Mouse (Mus musculus) erythroid progenitor cell, adult 5-6 weeks (primary cell): ENCODE measurements around the gene Rps6kb1. TPM values are rescaled to one million over a fixed set of nuclear protein-coding genes. Genes with fewer than 3 reads are reported as not detected.
"Not testable (repeated sequence)": the region's sequence is repeated elsewhere in the genome, so short reads cannot be mapped to it uniquely, and the experiment has no call there.

Source experiments
- ATAC-seq: replicated peaks from 2 replicates; pipeline ENCODE4 v1.8.0; 2016; ENCODE audit warnings: moderate number of reproducible peaks, mild to moderate bottlenecking, moderate TSS enrichment, inconsistent platforms; ENCODE audit not compliant: poor library complexity, low FRiP score, severe bottlenecking
- total RNA-seq, 2 experiments: library from RNA; stranded (forward) in 1 of 2; stranded (reverse) in 1 of 2; fragments of 150-400 nt in 1 of 2; fragments of 186-747, 209-891 nt in 1 of 2; gene quantifications; 2 replicates each; pipeline versions ENCODE4 v1.2.3 to v1.2.4; 2015 to 2017; ENCODE audit warnings: low replicate concordance in 2 of 2

Rps6kb1 gene
- total RNA-seq, 2 experiments from 2014 or later = 34.4 to 73.8 TPM

DNA sequence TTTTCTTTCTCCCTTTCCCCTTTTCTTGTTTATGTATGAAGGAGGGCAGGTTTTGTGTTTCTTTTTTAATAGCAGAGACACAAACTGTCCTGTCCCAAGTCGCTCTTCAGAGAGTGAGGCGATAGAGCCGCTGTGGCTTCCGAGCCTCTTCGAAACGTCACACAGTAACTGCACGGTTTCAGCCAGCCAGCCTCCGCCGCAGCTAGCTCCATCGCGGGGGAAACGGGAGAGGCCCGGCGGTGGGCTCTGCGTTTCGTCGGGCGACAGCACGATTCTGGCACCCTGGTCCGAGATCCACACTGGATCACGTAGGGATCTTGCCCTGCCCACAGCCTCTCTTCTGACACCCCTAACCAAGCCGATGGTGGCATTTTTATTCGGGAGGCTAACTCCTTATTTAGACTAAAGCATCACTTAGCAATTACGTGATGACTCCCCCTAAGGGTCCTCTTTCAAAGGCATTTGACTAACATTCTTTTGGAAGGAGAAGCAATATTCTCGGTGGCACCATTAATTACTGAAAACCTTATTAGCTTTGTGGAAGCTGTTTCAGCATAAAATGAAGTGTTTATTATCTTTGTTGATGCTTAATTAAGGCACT lies 59.6 kb downstream of the Rps6kb1 start:
- peak; percentile 62 for ATAC-seq

DNA sequence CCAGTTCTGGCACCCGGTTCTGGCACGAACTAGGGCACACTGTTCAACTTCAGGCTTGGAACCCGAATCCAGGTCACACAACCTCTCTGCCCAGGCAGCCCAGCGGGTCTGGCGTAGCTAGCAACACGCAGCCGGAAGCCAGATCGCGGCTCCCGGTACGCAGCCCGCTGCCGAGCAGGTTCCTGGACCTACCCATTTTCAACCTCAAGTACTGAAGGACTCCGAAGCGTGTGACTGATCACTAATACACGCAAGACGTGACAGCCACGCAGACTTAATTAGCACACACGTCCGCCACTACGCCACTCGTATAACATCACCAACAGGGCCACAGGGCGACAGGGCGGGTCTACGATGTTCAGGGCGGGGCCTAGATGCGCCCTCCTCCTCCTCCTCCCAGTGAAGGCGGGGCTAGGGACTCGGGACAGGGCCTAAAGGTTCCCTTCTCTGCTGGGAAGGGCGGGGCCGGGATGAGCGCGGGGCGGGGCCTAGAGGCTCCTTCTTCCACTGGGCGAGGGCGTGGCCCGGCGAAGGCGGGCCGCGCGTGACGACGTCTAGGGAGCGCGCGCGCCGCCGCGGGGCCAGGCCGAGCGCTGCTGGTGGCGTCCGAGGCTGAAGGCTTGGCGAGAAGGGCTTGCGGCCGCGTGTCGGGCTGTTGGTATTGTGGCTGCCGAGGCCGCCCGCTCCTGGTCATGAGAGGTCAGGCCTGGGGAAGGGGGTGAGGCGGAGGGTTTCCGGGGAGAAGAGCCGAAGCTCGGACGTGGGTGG lies 60.3 kb downstream of the Rps6kb1 start, which contains the start of gene Rnft1:
Rnft1 (plus strand) TSS at position 557 of the 768 bp plus-strand sequence.
- peak; percentile 96 for ATAC-seq

DNA sequence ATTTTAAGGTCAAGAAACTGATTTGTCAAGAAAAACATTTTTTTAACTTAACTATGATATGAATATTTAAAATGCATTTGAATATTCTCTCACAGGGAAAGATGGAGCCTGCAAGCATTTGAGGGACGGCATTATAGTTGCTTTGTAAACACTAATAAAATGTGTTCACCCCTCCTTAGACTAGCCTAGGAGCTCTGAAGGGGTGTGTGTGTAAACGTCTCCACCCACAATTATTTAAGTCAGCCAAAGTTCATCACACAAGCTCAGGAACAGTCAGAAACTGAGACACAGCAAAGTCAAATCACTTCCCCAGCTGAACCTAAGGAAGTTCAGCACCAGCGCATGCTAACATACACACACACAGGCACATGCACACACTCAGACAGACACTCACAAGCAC lies 71.0 kb downstream of the Rps6kb1 start:
- ATAC-seq = no peak

DNA sequence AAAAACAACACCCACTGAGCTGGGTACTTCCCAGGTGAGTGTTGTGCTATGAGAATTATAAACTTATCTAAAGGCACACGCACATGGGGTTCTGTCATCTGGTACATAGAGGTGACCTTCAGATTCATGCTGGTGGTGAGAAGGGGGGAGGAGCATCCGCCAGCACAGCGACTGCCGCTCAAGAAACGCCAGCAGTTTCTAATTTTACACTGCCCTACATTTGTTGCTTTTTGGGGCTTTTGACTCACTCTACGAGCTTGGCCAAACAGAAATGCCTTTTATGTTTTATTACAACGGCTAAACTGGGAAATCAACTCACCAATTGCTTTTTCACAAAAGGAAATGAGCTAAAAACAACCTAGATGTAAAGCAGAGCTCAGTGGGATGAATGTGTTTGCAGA lies 71.8 kb downstream of the Rps6kb1 start:
- no peak for ATAC-seq

DNA sequence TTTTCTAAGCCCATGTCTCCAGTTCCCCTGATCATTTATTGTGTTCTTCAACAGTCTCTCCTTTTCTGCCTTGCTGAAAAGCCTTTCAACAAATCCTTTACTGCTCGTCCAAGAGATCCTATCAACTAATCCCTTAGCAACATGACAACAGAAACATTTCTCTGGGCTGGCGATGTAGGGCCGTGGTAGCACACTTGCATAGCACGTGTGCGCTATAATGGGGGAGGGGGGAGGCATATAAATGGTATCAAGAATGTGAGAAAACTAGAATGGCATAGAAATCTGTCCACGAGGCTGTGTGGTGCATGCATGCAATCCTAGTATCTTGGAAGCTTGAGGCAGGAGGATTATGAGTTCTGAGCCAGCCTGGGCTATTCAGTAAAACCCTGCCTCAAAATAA lies 72.8 kb downstream of the Rps6kb1 start:
- ATAC-seq = no peak

DNA sequence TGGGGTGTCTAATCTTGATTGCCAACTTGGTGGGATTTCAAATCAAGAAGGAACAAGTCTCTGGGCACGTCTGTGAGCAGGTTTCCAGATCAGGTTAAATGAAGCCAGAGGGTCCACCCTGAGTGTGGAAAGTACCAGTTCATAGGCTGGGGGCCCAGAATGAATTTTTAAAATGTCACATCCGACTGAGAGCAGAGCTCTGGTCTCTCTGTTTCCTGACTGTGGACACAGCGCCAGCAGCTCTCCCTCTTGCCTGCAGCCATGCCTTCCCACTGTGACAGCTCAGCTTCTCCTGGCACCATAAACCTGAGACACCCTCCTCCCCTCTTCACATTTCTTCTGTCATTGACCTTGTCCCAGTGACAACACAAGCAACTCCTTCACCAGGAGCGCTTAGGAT lies 75.6 kb downstream of the Rps6kb1 start:
- no peak for ATAC-seq

DNA sequence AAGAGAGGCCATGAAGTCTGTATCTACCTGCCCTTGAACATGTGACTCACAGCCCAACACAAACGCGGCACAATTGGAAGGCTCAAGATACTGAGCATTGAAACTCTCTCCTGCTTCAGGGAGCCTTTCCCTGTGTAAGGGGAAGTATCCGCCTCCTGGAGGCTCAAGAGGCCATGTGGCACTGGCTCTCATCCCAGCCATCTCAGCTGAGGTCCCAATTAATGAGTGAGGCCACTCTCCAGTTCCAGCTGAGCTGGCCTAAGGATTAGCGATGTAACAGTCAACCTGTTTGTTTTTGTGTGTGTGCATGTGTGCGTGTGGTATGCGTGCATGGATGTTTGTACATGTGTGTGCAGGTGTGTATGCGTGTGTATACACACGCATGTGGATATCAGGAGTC lies 76.3 kb downstream of the Rps6kb1 start:
- no peak for ATAC-seq

DNA sequence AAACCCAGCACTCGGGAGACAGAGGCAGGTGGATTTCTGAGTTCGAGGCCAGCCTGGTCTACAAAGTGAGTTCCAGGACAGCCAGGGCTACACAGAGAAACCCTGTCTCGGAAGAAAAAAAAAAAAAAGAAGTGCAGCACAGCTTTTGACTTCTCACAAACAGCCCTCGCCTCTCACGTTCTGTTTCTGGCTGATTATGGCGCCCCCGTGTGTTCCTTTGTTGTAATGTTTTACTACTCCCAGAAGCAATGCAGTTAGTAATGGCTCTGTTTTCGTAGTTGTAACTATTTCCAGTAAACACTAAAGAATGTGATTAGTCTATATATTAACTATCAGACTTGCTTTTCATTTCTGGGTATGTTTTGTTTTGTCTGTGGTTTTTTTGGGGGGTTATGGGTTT lies 80.3 kb downstream of the Rps6kb1 start:
- ATAC-seq = not testable (repeated sequence)

DNA sequence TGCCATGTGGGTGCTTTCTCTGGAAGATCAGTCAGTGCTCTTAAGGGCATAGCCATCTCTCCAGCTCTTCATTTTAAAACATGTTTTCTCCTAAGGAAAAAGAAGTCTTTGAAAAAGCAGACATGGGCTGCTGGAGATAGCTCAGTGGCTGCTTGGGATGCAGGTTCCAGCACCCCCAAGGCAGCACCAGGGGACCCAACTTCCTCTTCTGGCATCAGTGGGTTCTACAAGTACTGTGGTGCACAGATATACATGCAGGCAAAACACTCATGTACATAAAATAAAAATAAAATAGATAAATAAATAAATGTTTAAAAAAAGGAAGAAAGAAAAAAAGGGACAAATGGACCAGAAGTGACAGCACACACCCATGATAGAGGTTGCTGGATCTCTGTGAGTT lies 82.0 kb downstream of the Rps6kb1 start:
- no peak for ATAC-seq

DNA sequence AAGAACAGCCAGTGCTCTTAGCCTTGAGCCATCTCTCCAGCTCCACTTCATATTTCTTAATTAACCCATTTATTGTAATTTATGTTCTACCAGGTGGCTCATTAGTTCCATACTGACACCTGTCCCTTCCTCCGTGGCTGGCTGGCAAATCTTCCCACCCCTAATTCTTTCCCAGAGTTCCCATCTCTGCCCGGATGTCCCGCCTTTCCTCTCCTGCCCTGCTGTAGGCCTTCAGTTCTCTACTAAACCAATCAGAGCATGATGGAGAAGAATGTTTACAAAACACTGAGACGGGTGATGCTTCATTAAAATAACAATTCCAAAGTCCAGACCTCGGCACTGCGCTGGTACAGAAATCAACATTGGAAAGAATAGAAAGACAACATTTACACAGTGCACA lies 85.7 kb downstream of the Rps6kb1 start:
- ATAC-seq = no peak

DNA sequence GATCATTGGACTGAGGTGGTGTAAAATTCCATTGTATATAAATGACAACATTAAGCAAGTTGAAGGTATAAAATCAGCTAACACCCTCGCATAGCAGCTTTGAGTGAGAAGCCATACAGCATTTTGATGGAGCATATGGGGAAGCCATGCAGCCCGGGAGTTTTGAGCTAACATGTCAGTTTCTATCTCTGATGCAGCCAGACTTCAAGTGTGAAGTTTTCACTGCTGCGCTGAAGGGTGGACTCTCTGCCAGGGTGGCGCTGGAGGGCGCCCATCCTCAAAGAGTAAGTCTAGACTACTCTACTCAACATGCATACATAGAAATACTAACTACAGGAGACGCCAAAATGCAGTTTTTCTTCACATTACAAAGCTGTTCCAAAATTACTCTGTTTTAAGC lies 87.1 kb downstream of the Rps6kb1 start:
- no peak for ATAC-seq

DNA sequence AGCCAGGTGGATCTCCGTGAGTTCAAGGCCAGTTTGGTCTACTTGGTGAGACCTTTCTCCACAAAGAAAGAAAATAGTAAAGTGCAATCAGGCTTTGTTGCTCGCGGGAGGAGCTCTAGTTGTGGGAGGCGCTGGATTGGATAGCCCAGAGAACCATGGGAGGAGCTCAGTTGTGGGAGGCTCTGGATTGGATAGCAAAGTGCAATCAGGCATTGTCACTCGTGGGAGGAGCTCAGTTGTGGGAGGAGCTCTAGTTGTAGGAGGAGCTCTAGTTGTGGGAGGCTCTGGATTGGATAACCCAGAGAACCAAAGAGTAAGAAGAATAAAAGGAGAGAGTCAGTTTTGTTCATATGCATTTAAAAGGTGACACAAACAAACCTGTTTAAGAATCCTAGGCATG lies 90.6 kb downstream of the Rps6kb1 start:
- ATAC-seq = no peak

Other genes with a start within 250 kb of the Rps6kb1 start
- 70.8 and 86.1 TPM in 2 replicates for gene Med13, start 187.2 kb downstream of the Rps6kb1 start, total RNA-seq (2015; ENCODE audit: low replicate concordance)
- 66.0 and 76.8 TPM in 2 replicates for gene Med13, start 187.2 kb downstream of the Rps6kb1 start, total RNA-seq (2017; ENCODE audit: low replicate concordance)
- 1.4 and 2.1 TPM in 2 replicates for gene Rnft1, start 60.1 kb downstream of the Rps6kb1 start, total RNA-seq (2015; ENCODE audit: low replicate concordance)
- 1.1 and 2.8 TPM in 2 replicates for gene Rnft1, start 60.1 kb downstream of the Rps6kb1 start, total RNA-seq (2017; ENCODE audit: low replicate concordance)
- gene Tubd1, start 186 bp upstream of the Rps6kb1 start, total RNA-seq (2015; ENCODE audit: low replicate concordance) = 18.0 and 20.1 TPM in 2 replicates
- gene Tubd1, start 186 bp upstream of the Rps6kb1 start, total RNA-seq (2017; ENCODE audit: low replicate concordance) = 16.4 and 31.6 TPM in 2 replicates
- gene Vmp1, start 139.0 kb upstream of the Rps6kb1 start, total RNA-seq (2015; ENCODE audit: low replicate concordance) = 113 and 179 TPM in 2 replicates
- gene Vmp1, start 139.0 kb upstream of the Rps6kb1 start, total RNA-seq (2017; ENCODE audit: low replicate concordance) = 73.2 and 117 TPM in 2 replicates
- 6.5 and 9.6 TPM in 2 replicates for gene Ptrh2, start 139.2 kb upstream of the Rps6kb1 start, total RNA-seq (2015; ENCODE audit: low replicate concordance)
- gene Ptrh2, start 139.2 kb upstream of the Rps6kb1 start, total RNA-seq (2017; ENCODE audit: low replicate concordance) = 6.1 and 7.2 TPM in 2 replicates
- 369 and 390 TPM in 2 replicates for gene Cltc, start 212.8 kb upstream of the Rps6kb1 start, total RNA-seq (2015; ENCODE audit: low replicate concordance)
- 282 and 302 TPM in 2 replicates for gene Cltc, start 212.8 kb upstream of the Rps6kb1 start, total RNA-seq (2017; ENCODE audit: low replicate concordance)